Mouse (Mus musculus) heart, adult 2 months (tissue): Measurements from ENCODE around the gene Sorbs1.

ENCODE experiments used
- CTCF ChIP-seq: fragments of 200-600 bp; IDR thresholded peaks from 2 replicates; pipeline ENCODE4 v1.8.1; 2022; ENCODE audit warnings: antibody characterized with exemption, mild to moderate bottlenecking, moderate library complexity
- EP300 ChIP-seq: fragments of 200-500 bp; IDR thresholded peaks from 2 replicates; pipeline ENCODE4 v1.6.1; 2011; ENCODE audit warnings: low read depth, low read length, control low read depth; ENCODE audit not compliant: insufficient read depth
- POLR2A ChIP-seq: fragments of 200-500 bp; IDR thresholded peaks from 2 replicates; pipeline ENCODE4 v1.6.1; 2011; ENCODE audit warnings: mild to moderate bottlenecking, low read depth, low read length, control low read depth; ENCODE audit not compliant: insufficient read depth

DNA sequence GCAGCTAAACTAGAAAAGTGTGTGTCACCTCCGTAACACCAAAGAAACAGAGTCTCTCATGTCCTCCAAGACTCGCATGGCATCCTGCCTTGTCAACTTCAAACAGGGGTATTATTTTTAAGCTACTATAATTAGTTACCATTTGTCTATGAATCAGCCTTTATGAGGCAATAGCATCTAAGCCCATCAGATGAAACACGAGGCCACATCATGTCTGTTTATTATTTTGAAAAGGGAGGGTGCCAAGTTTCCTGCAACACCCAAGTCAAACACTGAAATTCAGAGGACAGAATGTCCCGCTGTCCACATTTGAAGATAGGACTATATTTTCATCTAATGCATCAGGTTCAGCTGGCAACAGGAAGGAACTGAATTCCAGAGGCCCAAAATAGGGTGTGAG, 81.6 kb downstream of the Sorbs1 start:
- TF ChIP-seq CTCF: no peak
- TF ChIP-seq POLR2A: 0 out of 2 replicates have a peak, but pooled peaks have one; percentile 20
- 0 out of 2 replicates have a peak, but pooled peaks have one; percentile 35 for TF ChIP-seq EP300
